Mouse (Mus musculus) liver, postnatal 0 days (tissue): Measurements from ENCODE around the gene Agt. TPM values are rescaled to one million over a fixed set of nuclear protein-coding genes. Genes with fewer than 3 reads are reported as not detected.

Source experiments
- ATAC-seq: fragments of 200-750 bp; cut with Nextera tagmentation; 2 replicates; pipeline ENCODE4 v1.8.0; 2017; ENCODE audit warnings: mild to moderate bottlenecking, moderate library complexity
- DNase-seq: peaks from one replicate; pipeline ENCODE4 v3.0.0-alpha.2; 2016
- H3K27ac ChIP-seq: fragments of 300-500 bp; sonication (generic); 2 replicates; pipeline ENCODE4 v1.5.1; 2014; ENCODE audit warnings: antibody characterized with exemption, moderate library complexity, mild to moderate bottlenecking, low read depth
- H3K27me3 ChIP-seq: fragments of 300-500 bp; sonication (generic); 2 replicates; pipeline ENCODE4 v1.6.1; 2014; ENCODE audit warnings: low read length, control low read depth, mixed read lengths; ENCODE audit not compliant: insufficient read depth
- H3K36me3 ChIP-seq: fragments of 300-500 bp; sonication (generic); replicated peaks from 2 replicates; pipeline ENCODE4 v1.6.1; 2014; ENCODE audit warnings: mild to moderate bottlenecking, control low read depth, low read length, moderate library complexity, mixed read lengths; ENCODE audit not compliant: insufficient read depth
- H3K4me1 ChIP-seq: fragments of 300-500 bp; sonication (generic); 2 replicates; pipeline ENCODE4 v1.6.1; 2014; ENCODE audit warnings: antibody characterized with exemption, mild to moderate bottlenecking, control low read depth; ENCODE audit not compliant: insufficient read depth
- H3K4me2 ChIP-seq: fragments of 300-500 bp; sonication (generic); 2 replicates; pipeline ENCODE4 v1.6.1; 2014; ENCODE audit warnings: low read depth, mild to moderate bottlenecking, low read length, moderate library complexity, mixed read lengths
- H3K4me3 ChIP-seq: fragments of 300-500 bp; sonication (generic); 2 replicates; pipeline ENCODE4 v1.5.1; 2014; ENCODE audit warnings: low read depth, low read length
- H3K9ac ChIP-seq: fragments of 300-500 bp; sonication (generic); replicated peaks from 2 replicates; pipeline ENCODE4 v1.6.1; 2014; ENCODE audit warnings: mild to moderate bottlenecking, moderate library complexity
- H3K9me3 ChIP-seq: fragments of 300-500 bp; sonication (generic); 2 replicates; pipeline ENCODE4 v1.6.1; 2016; ENCODE audit warnings: mild to moderate bottlenecking, control low read depth, low read length, mixed read lengths
- CTCF ChIP-seq: sonication (generic); IDR thresholded peaks from 2 replicates; pipeline ENCODE4 v1.5.1; 2016; ENCODE audit warnings: antibody characterized with exemption, low read depth
- EP300 ChIP-seq: IDR thresholded peaks from 2 replicates; pipeline ENCODE4 v1.6.1; 2016; ENCODE audit warnings: antibody characterized with exemption, low read depth, mild to moderate bottlenecking
- WGBS: fragments of 180-500 bp; shearing (Covaris S2); extraction: QIAGEN DNeasy Blood & Tissue Kit; methylation state at CpG from one replicate; pipeline ENCODE4 v1.1.7; 2014; ENCODE audit not compliant: insufficient replicate concordance; 5-methylcytosine and 5-hydroxymethylcytosine counted together
- polyA plus RNA-seq: library from polyadenylated mRNA; unstranded; fragments of >200 nt; fragmentation: Nextera tagmentation; extraction: Ambion mirVana; gene quantifications from 2 replicates; pipeline ENCODE4 v1.2.1, GENCODE M21; 2015

Gene Agt
- polyA plus RNA-seq, 1 experiment from 2014 or later = 883 TPM

DNA sequence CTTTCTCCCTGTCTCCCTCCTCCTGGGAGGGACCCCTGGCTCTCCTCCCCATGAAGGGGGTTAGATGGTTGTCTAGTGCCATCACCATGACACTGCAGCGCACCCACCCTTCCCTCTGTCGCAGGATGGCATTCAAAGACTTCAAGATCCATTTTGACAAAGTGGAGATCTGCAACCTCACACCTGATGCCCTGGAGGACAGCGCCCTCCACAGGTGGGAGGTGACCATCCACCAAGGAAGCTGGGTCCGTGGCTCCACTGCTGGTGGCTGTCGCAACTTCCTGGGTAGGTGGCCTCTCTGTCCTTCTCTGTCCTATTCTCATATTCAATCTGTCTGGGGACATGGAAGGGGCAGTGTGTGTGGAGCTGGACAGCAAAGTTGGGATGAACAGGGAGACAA lies 34.6 kb upstream of the Agt start:
- H3K9me3 ChIP-seq = no peaks in the 10 kb centered on the region
- H3K36me3 ChIP-seq = no peaks in the 10 kb centered on the region
- no peak overlapping the region for H3K4me3 ChIP-seq
- H3K27ac ChIP-seq = no peak overlapping the region
- no peak overlapping the region for H3K4me2 ChIP-seq
- peak; percentile 45 for DNase-seq
- 61% methylated on average over 5 of the region's 5 CpGs for WGBS
- TF ChIP-seq EP300 (no peak), CTCF (peak; percentile 59)
- ATAC-seq = no peak
- no peaks in the 10 kb centered on the region for H3K4me1 ChIP-seq
- H3K9ac ChIP-seq = no peak overlapping the region
- no peaks in the 10 kb centered on the region for H3K27me3 ChIP-seq

DNA sequence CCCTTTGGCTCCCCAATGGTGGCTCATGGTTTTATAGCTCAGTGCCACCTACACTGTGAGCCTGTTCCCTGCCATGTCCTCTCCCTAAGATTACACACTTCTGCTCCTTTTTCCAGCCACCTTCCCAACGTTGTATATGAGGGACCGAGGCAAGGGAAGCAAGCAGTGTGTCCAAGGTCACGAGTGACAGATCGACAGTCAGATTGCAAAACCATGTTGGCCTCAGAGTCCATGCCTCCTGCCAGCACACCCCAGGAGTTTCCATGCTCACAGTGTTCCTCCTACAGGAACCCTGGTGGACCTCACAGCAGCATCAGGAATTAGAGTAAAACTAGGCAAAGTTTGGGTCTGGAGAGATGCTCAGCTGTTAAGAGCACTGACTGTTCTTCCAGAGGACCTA lies 19.9 kb upstream of the Agt start:
- Histone ChIP-seq H3K4me3 (no peak overlapping the region), H3K4me1 (peaks cover 17% of the 10 kb centered on the region)
- peak; percentile 81 for ATAC-seq

DNA sequence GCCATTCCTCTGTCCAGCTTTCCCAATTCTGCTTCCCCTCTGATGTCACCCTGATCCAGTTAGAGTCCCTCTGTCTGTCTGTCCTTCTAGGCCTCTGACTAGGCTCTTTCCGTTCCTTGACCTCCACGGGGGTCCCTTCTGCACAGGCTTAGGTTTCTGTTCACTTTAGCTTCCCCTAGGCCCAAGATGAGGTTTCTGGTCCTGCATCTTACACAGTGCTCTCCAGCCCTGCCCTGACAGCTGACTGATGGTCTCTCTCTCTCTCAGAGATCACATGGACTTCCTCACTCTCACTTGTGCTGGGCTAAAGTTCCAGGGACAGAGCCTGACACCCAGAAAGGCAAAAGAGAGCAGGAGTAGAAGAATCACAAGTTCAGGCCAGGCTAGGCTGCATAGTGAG lies 17.1 kb upstream of the Agt start:
- H3K27me3 ChIP-seq = no peaks in the 10 kb centered on the region
- no peaks in the 10 kb centered on the region for H3K9me3 ChIP-seq
- H3K4me3 ChIP-seq = no peak overlapping the region
- 83% methylated on average over 2 of the region's 2 CpGs for WGBS
- DNase-seq = no peak
- TF ChIP-seq EP300 (no peak), CTCF (no peak)
- ATAC-seq = no peak
- H3K9ac ChIP-seq = no peak overlapping the region
- H3K4me2 ChIP-seq = no peak overlapping the region
- no peaks in the 10 kb centered on the region for H3K36me3 ChIP-seq
- peaks cover 17% of the 10 kb centered on the region for H3K4me1 ChIP-seq
- H3K27ac ChIP-seq = peak overlapping the region; percentile 57; the same call in 1 of the 2 replicates

More for the DNA sequence above, 19.9 kb upstream of the Agt start:
- H3K4me2 ChIP-seq = no peak overlapping the region
- H3K36me3 ChIP-seq = no peaks in the 10 kb centered on the region
- H3K9ac ChIP-seq = 0 out of 2 replicates have a peak overlapping the region, but pooled peaks have one; percentile 21
- TF ChIP-seq CTCF (no peak), EP300 (no peak)
- H3K27me3 ChIP-seq = no peaks in the 10 kb centered on the region
- DNase-seq = peak; percentile 55
- no peaks in the 10 kb centered on the region for H3K9me3 ChIP-seq
- H3K27ac ChIP-seq = peak overlapping the region; percentile 82
- WGBS = 46% methylated on average over 4 of the region's 4 CpGs

DNA sequence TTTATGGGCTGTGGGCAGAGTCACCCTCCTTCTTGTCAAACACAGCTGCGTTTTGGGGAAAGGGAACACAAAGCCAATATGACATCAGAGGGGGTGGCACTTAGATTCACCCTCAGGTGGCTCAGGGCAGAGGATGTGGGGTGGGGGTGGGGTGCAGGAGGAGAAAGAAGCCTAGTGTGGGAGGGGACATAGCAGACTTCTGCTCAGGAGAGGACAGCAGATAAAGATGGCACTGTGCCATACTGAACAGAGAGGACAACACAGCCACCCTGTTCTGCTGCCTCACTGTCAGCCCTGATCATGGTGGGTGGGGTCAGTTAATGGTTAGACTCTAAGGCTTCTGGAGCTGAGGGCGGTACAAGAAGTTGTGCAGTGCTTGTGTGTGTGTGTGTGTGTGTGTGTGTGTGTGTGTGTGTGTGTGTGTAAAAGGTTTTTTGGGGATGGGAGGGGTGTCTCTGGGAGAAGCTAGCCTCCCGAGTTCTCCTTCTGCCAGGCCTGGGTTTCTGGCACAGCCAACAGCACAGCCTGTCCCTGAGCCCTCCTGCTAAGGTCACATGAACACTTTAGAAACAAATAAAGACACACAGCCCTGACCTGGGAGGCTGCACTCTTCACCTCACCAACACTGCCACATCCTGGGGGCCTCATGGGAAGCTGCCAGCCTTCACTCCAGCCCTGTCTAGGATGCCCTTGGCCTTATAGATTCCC lies 16.4 kb upstream of the Agt start:
- H3K9ac ChIP-seq = 0 out of 2 replicates have a peak overlapping the region, but pooled peaks have one; percentile 5
- H3K9me3 ChIP-seq = no peaks in the 10 kb centered on the region
- no peaks in the 10 kb centered on the region for H3K27me3 ChIP-seq
- peak overlapping the region; percentile 57; the same call in 1 of the 2 replicates for H3K27ac ChIP-seq
- peaks cover 17% of the 10 kb centered on the region for H3K4me1 ChIP-seq
- WGBS = 46% methylated on average over 3 of the region's 3 CpGs
- no peak overlapping the region for H3K4me3 ChIP-seq
- ATAC-seq = peak; percentile 71
- no peak for TF ChIP-seq EP300
- TF ChIP-seq CTCF = no peak
- no peak for DNase-seq
- H3K4me2 ChIP-seq = no peak overlapping the region
- no peaks in the 10 kb centered on the region for H3K36me3 ChIP-seq

DNA sequence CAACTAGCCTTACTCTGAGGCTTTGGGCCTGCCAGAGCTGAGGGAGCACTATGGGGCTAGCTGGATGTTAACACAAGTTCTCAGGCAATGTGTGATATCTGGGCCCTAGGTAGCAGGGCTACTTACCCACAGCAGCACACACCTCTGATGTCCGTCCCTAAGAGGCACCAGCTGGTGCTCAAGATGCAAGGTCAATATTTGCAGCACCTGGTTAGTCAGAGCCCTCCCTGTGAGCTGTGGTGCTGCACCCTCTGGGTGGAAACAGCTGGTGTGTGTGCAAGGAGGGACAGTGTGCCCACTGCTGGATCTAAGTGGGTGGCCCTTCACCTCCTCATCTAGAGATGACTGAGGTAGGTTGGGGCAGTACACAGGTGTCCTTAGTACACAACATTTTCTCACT lies 7.2 kb upstream of the Agt start:
- 88% methylated on average over 1 of the region's 1 CpGs for WGBS
- Histone ChIP-seq H3K4me3 (no peak overlapping the region), H3K27me3 (no peaks in the 10 kb centered on the region), H3K4me2 (no peak overlapping the region), H3K9ac (no peak overlapping the region), H3K9me3 (no peaks in the 10 kb centered on the region), H3K36me3 (no peaks in the 10 kb centered on the region), H3K4me1 (no peaks in the 10 kb centered on the region), H3K27ac (no peak overlapping the region)
- ATAC-seq = no peak
- no peak for TF ChIP-seq EP300
- no peak for TF ChIP-seq CTCF
- DNase-seq = no peak

DNA sequence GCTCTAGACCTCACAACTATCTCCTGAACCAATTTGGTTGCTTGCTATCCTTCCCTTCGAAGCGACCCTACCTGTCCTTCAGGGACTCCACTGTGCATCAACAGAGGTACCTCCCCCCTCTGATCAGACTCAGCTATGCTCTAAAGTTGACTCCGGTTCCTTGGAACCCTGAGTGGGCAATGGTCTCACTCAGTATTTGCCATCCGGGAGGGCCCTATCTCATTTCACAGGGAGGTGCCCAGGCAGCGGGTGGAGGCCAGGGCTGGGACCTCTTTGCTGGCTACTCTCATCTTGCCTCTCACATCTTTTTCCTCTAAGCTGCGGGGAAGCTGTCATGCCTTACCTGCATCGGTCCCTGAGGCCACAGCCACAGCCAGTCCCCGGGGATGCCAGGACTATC lies 6.3 kb upstream of the Agt start, which contains the start of gene Capn9:
Gene Capn9, plus strand, starts transcription at position 301 of the 400 bp plus-strand sequence.
- WGBS = 78% methylated on average over 8 of the region's 8 CpGs

More for the DNA sequence above, 6.3 kb upstream of the Agt start, which contains the start of gene Capn9:
- ATAC-seq (no peak), DNase-seq (no peak)
- H3K9me3 ChIP-seq = no peaks in the 10 kb centered on the region
- no peak within 1 kb of the TSS for H3K27ac ChIP-seq
- no peak within 1 kb of the TSS for H3K9ac ChIP-seq
- TF ChIP-seq CTCF = no peak
- TF ChIP-seq EP300 = no peak
- no peak within 1 kb of the TSS for H3K4me2 ChIP-seq
- no peaks in the 10 kb centered on the region for H3K36me3 ChIP-seq
- no peak within 1 kb of the TSS for H3K4me3 ChIP-seq
- peaks cover 5% of the 10 kb centered on the region; the same call in 1 of the 2 replicates for H3K4me1 ChIP-seq
- H3K27me3 ChIP-seq = no peaks in the 10 kb centered on the region
